Mouse (Mus musculus) heart, embryonic 12.5 days (tissue): ENCODE data around the gene Cep104. TPM values are rescaled to one million over a fixed set of nuclear protein-coding genes. Genes with fewer than 3 reads are reported as not detected.

ENCODE experiments used
- ATAC-seq: fragments of 200-750 bp; cut with Nextera tagmentation; 2 replicates; pipeline ENCODE4 v1.8.0; 2017; ENCODE audit warnings: moderate TSS enrichment, moderate library complexity; ENCODE audit not compliant: insufficient number of reproducible peaks, low FRiP score
- H3K27ac ChIP-seq: fragments of 300-500 bp; sonication (generic); 2 replicates; pipeline ENCODE4 v1.5.1; 2016; ENCODE audit warnings: mild to moderate bottlenecking, moderate library complexity; ENCODE audit not compliant: poor library complexity, severe bottlenecking
- H3K27me3 ChIP-seq: fragments of 300-500 bp; sonication (generic); replicated peaks from 2 replicates; pipeline ENCODE4 v1.6.1; 2016; ENCODE audit warnings: mild to moderate bottlenecking, moderate library complexity
- H3K36me3 ChIP-seq: fragments of 300-500 bp; sonication (generic); 2 replicates; pipeline ENCODE4 v1.6.1; 2016; ENCODE audit warnings: mild to moderate bottlenecking, moderate library complexity
- H3K4me1 ChIP-seq: fragments of 300-500 bp; sonication (generic); replicated peaks from 2 replicates; pipeline ENCODE4 v1.6.1; 2016; ENCODE audit warnings: mild to moderate bottlenecking
- H3K4me2 ChIP-seq: fragments of 300-500 bp; sonication (generic); 2 replicates; pipeline ENCODE4 v1.6.1; 2016; ENCODE audit warnings: mild to moderate bottlenecking, moderate library complexity
- H3K4me3 ChIP-seq: fragments of 300-500 bp; sonication (generic); 2 replicates; pipeline ENCODE4 v1.5.1; 2016; ENCODE audit warnings: mild to moderate bottlenecking
- H3K9ac ChIP-seq: fragments of 300-500 bp; sonication (generic); 2 replicates; pipeline ENCODE4 v1.6.1; 2016; ENCODE audit warnings: mild to moderate bottlenecking, moderate library complexity
- H3K9me3 ChIP-seq: fragments of 300-500 bp; sonication (generic); replicated peaks from 2 replicates; pipeline ENCODE4 v1.6.1; 2016; ENCODE audit warnings: mild to moderate bottlenecking, moderate library complexity
- WGBS: fragments of 180-500 bp; shearing (Covaris S2); methylation state at CpG from one replicate; pipeline ENCODE4 v1.1.7; 2016; 5-methylcytosine and 5-hydroxymethylcytosine counted together
- polyA plus RNA-seq: library from polyadenylated mRNA; unstranded; fragments of >200 nt; fragmentation: Nextera tagmentation; extraction: Ambion mirVana; gene quantifications from 2 replicates; pipeline ENCODE4 v1.2.1, GENCODE M21; 2016

Gene Cep104
- polyA plus RNA-seq, 1 experiment from 2014 or later, result 17.3 TPM

DNA sequence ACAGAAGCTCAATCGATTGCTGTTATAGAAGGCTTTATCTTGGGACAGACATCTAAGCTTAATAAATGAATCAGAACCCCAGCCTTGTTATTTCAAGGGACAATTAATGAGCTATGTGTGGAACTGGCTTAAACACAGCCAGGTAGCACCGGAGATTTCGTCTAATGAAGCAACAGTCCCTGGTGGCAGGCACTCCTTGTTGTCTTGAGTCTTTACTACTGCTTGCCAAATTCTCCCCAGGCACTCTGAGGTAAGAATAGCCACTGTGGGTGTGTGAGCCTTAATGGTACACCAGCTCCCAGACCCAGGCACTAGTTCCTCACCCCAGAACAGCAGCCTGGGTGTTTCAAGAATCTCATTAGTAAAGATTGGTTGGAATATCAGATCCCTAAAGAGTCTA lies 76.4 kb downstream of the Cep104 start:
- ATAC-seq, result no peak
- Histone ChIP-seq H3K4me2 (no peak overlapping the region), H3K36me3 (no peaks in the 10 kb centered on the region), H3K27me3 (peaks cover 16% of the 10 kb centered on the region; the same call in 1 of the 2 replicates), H3K9me3 (no peaks in the 10 kb centered on the region), H3K4me1 (no peaks in the 10 kb centered on the region), H3K9ac (no peak overlapping the region), H3K4me3 (no peak overlapping the region), H3K27ac (no peak overlapping the region)
- WGBS, result 84% methylated on average over 3 of the region's 3 CpGs

DNA sequence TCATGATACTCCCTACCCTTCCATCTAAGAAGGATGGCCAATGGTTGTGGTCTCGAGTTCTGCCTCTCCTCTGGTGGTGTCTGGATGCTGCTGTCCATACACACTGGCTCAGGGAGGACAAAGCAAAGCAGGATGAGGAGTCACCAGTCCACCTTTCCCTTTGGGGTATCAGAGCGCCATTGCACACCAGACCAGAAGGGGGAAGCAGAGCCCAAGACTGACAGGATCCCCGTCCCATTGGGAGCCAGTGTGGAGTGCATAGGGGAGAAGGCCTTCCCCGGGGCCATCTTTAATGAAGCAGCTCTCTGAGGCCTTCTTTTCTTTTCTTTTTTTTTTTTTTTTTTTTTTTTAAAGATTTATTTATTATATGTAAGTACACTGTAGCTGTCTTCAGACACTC lies 78.1 kb downstream of the Cep104 start:
- H3K36me3 ChIP-seq, result no peaks in the 10 kb centered on the region
- H3K4me2 ChIP-seq, result no peak overlapping the region
- H3K9ac ChIP-seq, result no peak overlapping the region
- H3K4me3 ChIP-seq, result no peak overlapping the region
- H3K27ac ChIP-seq, result no peak overlapping the region
- no peak for ATAC-seq
- no peaks in the 10 kb centered on the region for H3K9me3 ChIP-seq
- WGBS, result 43% methylated on average over 4 of the region's 4 CpGs
- peaks cover 20% of the 10 kb centered on the region; the same call in 1 of the 2 replicates for H3K27me3 ChIP-seq
- no peaks in the 10 kb centered on the region for H3K4me1 ChIP-seq

DNA sequence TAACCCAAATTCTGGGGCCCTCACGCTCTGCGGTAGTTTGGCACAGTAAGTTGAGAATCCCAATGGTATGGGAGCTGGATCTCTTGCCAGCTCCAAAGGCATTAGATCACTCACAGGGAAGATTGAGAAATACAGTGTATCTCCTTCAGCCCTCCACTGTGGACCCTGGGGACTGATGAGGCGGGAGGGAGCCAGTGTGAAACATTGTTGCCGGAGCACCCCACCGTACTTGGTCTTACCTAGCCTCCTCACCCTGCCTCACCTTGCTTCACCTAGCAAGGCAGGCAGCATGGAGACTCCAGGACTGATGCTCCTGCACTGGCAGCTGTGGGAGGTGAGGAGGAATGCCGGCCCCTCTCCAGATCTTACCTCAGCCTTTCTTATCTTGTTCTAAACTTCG lies 80.5 kb downstream of the Cep104 start:
- no peak overlapping the region for H3K4me2 ChIP-seq
- no peak overlapping the region for H3K4me3 ChIP-seq
- no peaks in the 10 kb centered on the region for H3K4me1 ChIP-seq
- H3K9me3 ChIP-seq, result no peaks in the 10 kb centered on the region
- no peaks in the 10 kb centered on the region for H3K36me3 ChIP-seq
- H3K27ac ChIP-seq, result no peak overlapping the region
- ATAC-seq, result no peak
- no peak overlapping the region for H3K9ac ChIP-seq
- H3K27me3 ChIP-seq, result peaks cover 35% of the 10 kb centered on the region; the same call in 1 of the 2 replicates
- WGBS, result 77% methylated on average over 7 of the region's 7 CpGs

DNA sequence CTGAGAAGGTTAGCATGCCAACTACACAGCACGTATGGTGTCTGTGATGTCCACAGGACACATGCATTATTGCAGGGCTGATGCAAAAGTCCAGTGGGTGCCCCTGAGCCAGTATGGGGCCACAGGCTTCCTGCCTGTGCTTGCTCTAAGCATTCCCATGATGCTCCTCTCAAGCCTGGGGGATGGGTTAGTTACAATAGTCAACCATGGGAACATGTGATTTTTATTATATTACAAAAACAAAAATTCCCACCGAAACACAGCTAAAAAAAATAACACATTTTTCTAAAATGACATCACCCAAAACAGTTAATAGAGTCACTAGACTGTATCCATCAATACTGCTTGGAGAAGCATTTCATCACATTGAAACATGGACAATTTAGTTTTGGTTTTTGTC lies 81.1 kb downstream of the Cep104 start:
- no peaks in the 10 kb centered on the region for H3K4me1 ChIP-seq
- H3K27ac ChIP-seq, result no peak overlapping the region
- no peak overlapping the region for H3K4me3 ChIP-seq
- WGBS, result 66% methylated on average over 2 of the region's 2 CpGs
- H3K4me2 ChIP-seq, result no peak overlapping the region
- H3K27me3 ChIP-seq, result peaks cover 36% of the 10 kb centered on the region; the same call in 1 of the 2 replicates
- H3K9ac ChIP-seq, result no peak overlapping the region
- no peaks in the 10 kb centered on the region for H3K36me3 ChIP-seq
- no peak for ATAC-seq
- no peaks in the 10 kb centered on the region for H3K9me3 ChIP-seq

GRCm38 (mm10) chr4:154056661-154057060 lies 81.7 kb downstream of the Cep104 start:
- H3K9me3 ChIP-seq, result no peaks in the 10 kb centered on the region
- H3K4me2 ChIP-seq, result no peak overlapping the region
- H3K36me3 ChIP-seq, result no peaks in the 10 kb centered on the region
- 24% methylated on average over 2 of the region's 2 CpGs for WGBS
- peaks cover 42% of the 10 kb centered on the region for H3K27me3 ChIP-seq
- no peak for ATAC-seq
- H3K9ac ChIP-seq, result no peak overlapping the region
- no peaks in the 10 kb centered on the region for H3K4me1 ChIP-seq
- no peak overlapping the region for H3K27ac ChIP-seq
- H3K4me3 ChIP-seq, result no peak overlapping the region

- Histone ChIP-seq H3K4me1 (no peaks in the 10 kb centered on the region), H3K4me3 (no peak overlapping the region), H3K27me3 (peaks cover 50% of the 10 kb centered on the region), H3K36me3 (no peaks in the 10 kb centered on the region), H3K9me3 (no peaks in the 10 kb centered on the region), H3K4me2 (no peak overlapping the region), H3K9ac (no peak overlapping the region), H3K27ac (no peak overlapping the region)
- ATAC-seq, result no peak
- WGBS, result 55% methylated on average over 4 of the region's 4 CpGs
Observed at GRCm38 (mm10) chr4:154057696-154058095, 82.7 kb downstream of the Cep104 start.

Other genes starting within 250 kb of the Cep104 start
- gene A430005L14Rik, start 18.0 kb upstream of the Cep104 start, polyA plus RNA-seq, result 49.7 and 51.9 TPM in 2 replicates
- 5.6 and 6.5 TPM in 2 replicates for gene Dffb, start 68 bp upstream of the Cep104 start, polyA plus RNA-seq
- gene Lrrc47, start 36.5 kb downstream of the Cep104 start, polyA plus RNA-seq, result 21.8 and 27.2 TPM in 2 replicates
- gene Smim1, start 51.0 kb downstream of the Cep104 start, polyA plus RNA-seq, result 64.6 and 77.0 TPM in 2 replicates
- 0.09 and 0.10 TPM in 2 replicates for gene Ccdc27, start 67.5 kb downstream of the Cep104 start, polyA plus RNA-seq
- gene Trp73, start 165.0 kb downstream of the Cep104 start, polyA plus RNA-seq, result 0.04 and 0.05 TPM in 2 replicates
- gene Wrap73, start 167.2 kb downstream of the Cep104 start, polyA plus RNA-seq, result 23.5 and 24.1 TPM in 2 replicates
- 128 and 135 TPM in 2 replicates for gene Tprgl, start 185.5 kb downstream of the Cep104 start, polyA plus RNA-seq
- gene Megf6, start 195.5 kb downstream of the Cep104 start, polyA plus RNA-seq, result 16.0 and 19.4 TPM in 2 replicates